ENCODE assay signal across 8 mouse cellular contexts in genomic region chr3:104431848-104432159, GRCm38 (mm10).
DNase-seq lines count a peak whose midpoint lies in the region; ATAC-seq lines count a peak whose summit lies in the region.

No protein-coding gene starts in this region.

- intact Hi-C loops in gastrocnemius, postnatal 36 days (cut with DNase I) = no loop called here
- intact Hi-C loops in left cerebral cortex, postnatal 25 days (cut with DNase I) = loop anchor here (5.0 kb wide), 2 partner anchors 50 to 85 kb away; no protein-coding TSS in a partner anchor

- ATAC-seq in hindbrain, embryonic 16.5 days = peak; percentile 24; the same call in 1 of the 2 replicates
- peak; percentile 78; the same call in 1 of the 2 replicates for ATAC-seq in lung, embryonic 15.5 days (ENCODE audit: borderline replicate concordance, extremely low read depth, low FRiP score, low TSS enrichment)

- no peak overlapping the region for H3K4me2 ChIP-seq in hindbrain, embryonic 16.5 days (ENCODE audit: low read length)
- H3K4me2 ChIP-seq in lung, embryonic 15.5 days = no peak overlapping the region

- 24% methylated on average over 10 of the region's 10 CpGs for WGBS in hindbrain, embryonic 16.5 days
- 22% methylated on average over 10 of the region's 10 CpGs for WGBS in lung, embryonic 15.5 days

- no peak overlapping the region for H3K4me3 ChIP-seq in hindbrain, embryonic 16.5 days (ENCODE audit: low read length)
- no peak overlapping the region for H3K4me3 ChIP-seq in lung, embryonic 15.5 days

- no peak overlapping the region for H3K9ac ChIP-seq in hindbrain, embryonic 16.5 days (ENCODE audit: low read depth, low read length)
- no peak overlapping the region for H3K9ac ChIP-seq in lung, embryonic 15.5 days

- H3K36me3 ChIP-seq in hindbrain, embryonic 16.5 days (ENCODE audit: control insufficient read depth, insufficient read depth, low read length) = no peaks in the 10 kb centered on the region
- H3K36me3 ChIP-seq in lung, embryonic 15.5 days = no peaks in the 10 kb centered on the region

- peak; percentile 7 for DNase-seq in gastrocnemius, adult 18-20 months (ENCODE audit: low spot score)
- DNase-seq in gastrocnemius, postnatal 36 days = no peak
- peak; percentile 31 for DNase-seq in adrenal gland, postnatal 25 days
- DNase-seq in neural tube, embryonic 10.5 days (ENCODE audit: extremely low spot score, low spot score) = no peak
- no peak for DNase-seq in thymus, postnatal 0 days (ENCODE audit: low spot score)
- no peak for DNase-seq in left cerebral cortex, postnatal 25 days (ENCODE audit: low spot score in 2 of 2)

- no peaks in the 10 kb centered on the region for H3K27me3 ChIP-seq in hindbrain, embryonic 16.5 days (replicated peaks; ENCODE audit: control insufficient read depth, insufficient read depth, low read length)
- H3K27me3 ChIP-seq in lung, embryonic 15.5 days = no peaks in the 10 kb centered on the region

- H3K27ac ChIP-seq in hindbrain, embryonic 16.5 days (ENCODE audit: low read depth, low read length) = no peak overlapping the region
- peak overlapping the region; percentile 60 for H3K27ac ChIP-seq in lung, embryonic 15.5 days

- no peaks in the 10 kb centered on the region; the same call in 1 of the 2 replicates for H3K4me1 ChIP-seq in hindbrain, embryonic 16.5 days (ENCODE audit: control insufficient read depth, insufficient read depth, low read depth, low read length)
- H3K4me1 ChIP-seq in lung, embryonic 15.5 days = peaks cover 23% of the 10 kb centered on the region

- H3K9me3 ChIP-seq in hindbrain, embryonic 16.5 days (ENCODE audit: control insufficient read depth, low read length) = no peaks in the 10 kb centered on the region
- H3K9me3 ChIP-seq in lung, embryonic 15.5 days = no peaks in the 10 kb centered on the region

Comparison
In these comparisons a context has a peak if more than half of its experiments do, and no peak if none do; other contexts are left out.
1. DNase-seq: peak in gastrocnemius, adult 18-20 months (single experiment) and adrenal gland, postnatal 25 days (single experiment); none in gastrocnemius, postnatal 36 days (0 of 2), neural tube, embryonic 10.5 days (single experiment), thymus, postnatal 0 days (single experiment) and left cerebral cortex, postnatal 25 days (0 of 2).